Mouse (Mus musculus): ENCODE measurements around the gene Sugp2. TPM values are rescaled to one million over a fixed set of nuclear protein-coding genes. Genes with fewer than 3 reads are reported as not detected.
A peak's percentile ranks its signal among the peaks of the same experiment; 100 is the strongest.

Sugp2 gene
- polyA plus RNA-seq (2015; fragmentation: Nextera tagmentation; extraction: Ambion mirVana): 25.7 and 28.1 TPM in 2 replicates

- Histone ChIP-seq H3K4me1 (ENCODE audit: control insufficient read depth, insufficient read depth, low read length) (peaks cover 14% of the 10 kb centered on the region), H3K4me2 (ENCODE audit: low read depth, low read length) (peak within 1 kb of the TSS; percentile 90), H3K27me3 (ENCODE audit: control insufficient read depth, insufficient read depth, low read length) (no peaks in the 10 kb centered on the region), H3K36me3 (ENCODE audit: control insufficient read depth, insufficient read depth) (peaks cover 16% of the 10 kb centered on the region), H3K4me3 (ENCODE audit: low read length) (peak within 1 kb of the TSS; percentile 77), H3K9me3 (replicated peaks; ENCODE audit: control insufficient read depth, low read length) (no peaks in the 10 kb centered on the region), H3K9ac (ENCODE audit: low read length) (peak within 1 kb of the TSS; percentile 84), H3K27ac (ENCODE audit: low read length) (peak within 1 kb of the TSS; percentile 95)
- WGBS: under 1% methylated on average over 67 of the region's 67 CpGs
- peak; percentile 97 for ATAC-seq (replicated peaks; ENCODE audit: extremely low read depth, insufficient read depth, low FRiP score)
Measured at GRCm38 (mm10) chr8:70234080-70234780, at the start of gene Sugp2, which contains the start of gene Armc6. Gene Sugp2 (plus strand): TSS chr8:70234226. Gene Armc6 (minus strand): TSS chr8:70234466.

- peaks cover 8% of the 10 kb centered on the region for H3K36me3 ChIP-seq (ENCODE audit: control insufficient read depth, insufficient read depth)
- H3K9me3 ChIP-seq (replicated peaks; ENCODE audit: control insufficient read depth, low read length): no peaks in the 10 kb centered on the region
- H3K4me1 ChIP-seq (ENCODE audit: control insufficient read depth, insufficient read depth, low read length): no peaks in the 10 kb centered on the region
- H3K27me3 ChIP-seq (ENCODE audit: control insufficient read depth, insufficient read depth, low read length): no peaks in the 10 kb centered on the region
- no peak for ATAC-seq (replicated peaks; ENCODE audit: extremely low read depth, insufficient read depth, low FRiP score)
- no peak overlapping the region for H3K27ac ChIP-seq (ENCODE audit: low read length)
- no peak overlapping the region for H3K4me3 ChIP-seq (ENCODE audit: low read length)
- 67% methylated on average over 7 of the region's 7 CpGs for WGBS
- no peak overlapping the region for H3K9ac ChIP-seq (ENCODE audit: low read length)
- no peak overlapping the region for H3K4me2 ChIP-seq (ENCODE audit: low read depth, low read length)
Measured at GRCm38 (mm10) chr8:70188707-70189106, 45.3 kb upstream of the Sugp2 start.

- H3K27ac ChIP-seq (ENCODE audit: low read length): no peak overlapping the region
- no peak overlapping the region for H3K4me2 ChIP-seq (ENCODE audit: low read depth, low read length)
- no peak overlapping the region for H3K4me3 ChIP-seq (ENCODE audit: low read length)
- H3K9me3 ChIP-seq (replicated peaks; ENCODE audit: control insufficient read depth, low read length): no peaks in the 10 kb centered on the region
- ATAC-seq (replicated peaks; ENCODE audit: extremely low read depth, insufficient read depth, low FRiP score): no peak
- no peak overlapping the region for H3K9ac ChIP-seq (ENCODE audit: low read length)
- H3K27me3 ChIP-seq (ENCODE audit: control insufficient read depth, insufficient read depth, low read length): no peaks in the 10 kb centered on the region
- H3K4me1 ChIP-seq (ENCODE audit: control insufficient read depth, insufficient read depth, low read length): no peaks in the 10 kb centered on the region
- WGBS: 62% methylated on average over 5 of the region's 5 CpGs
- peaks cover 3% of the 10 kb centered on the region for H3K36me3 ChIP-seq (ENCODE audit: control insufficient read depth, insufficient read depth)
Measured at GRCm38 (mm10) chr8:70193238-70193637, 40.8 kb upstream of the Sugp2 start.

GRCm38 (mm10) chr8:70194191-70194590, 39.8 kb upstream of the Sugp2 start:
- ATAC-seq (replicated peaks; ENCODE audit: extremely low read depth, insufficient read depth, low FRiP score): no peak
- H3K9ac ChIP-seq (ENCODE audit: low read length): no peak overlapping the region
- no peaks in the 10 kb centered on the region for H3K27me3 ChIP-seq (ENCODE audit: control insufficient read depth, insufficient read depth, low read length)
- 79% methylated on average over 3 of the region's 3 CpGs for WGBS
- H3K4me1 ChIP-seq (ENCODE audit: control insufficient read depth, insufficient read depth, low read length): no peaks in the 10 kb centered on the region
- H3K4me3 ChIP-seq (ENCODE audit: low read length): no peak overlapping the region
- no peak overlapping the region for H3K27ac ChIP-seq (ENCODE audit: low read length)
- no peak overlapping the region for H3K4me2 ChIP-seq (ENCODE audit: low read depth, low read length)
- peaks cover 3% of the 10 kb centered on the region for H3K36me3 ChIP-seq (ENCODE audit: control insufficient read depth, insufficient read depth)
- H3K9me3 ChIP-seq (replicated peaks; ENCODE audit: control insufficient read depth, low read length): no peaks in the 10 kb centered on the region

GRCm38 (mm10) chr8:70195762-70196161, 38.3 kb upstream of the Sugp2 start:
- 83% methylated on average over 2 of the region's 2 CpGs for WGBS
- H3K4me2 ChIP-seq (ENCODE audit: low read depth, low read length): no peak overlapping the region
- no peak for ATAC-seq (replicated peaks; ENCODE audit: extremely low read depth, insufficient read depth, low FRiP score)
- no peaks in the 10 kb centered on the region for H3K27me3 ChIP-seq (ENCODE audit: control insufficient read depth, insufficient read depth, low read length)
- no peak overlapping the region for H3K27ac ChIP-seq (ENCODE audit: low read length)
- H3K36me3 ChIP-seq (ENCODE audit: control insufficient read depth, insufficient read depth): peaks cover 3% of the 10 kb centered on the region
- H3K4me1 ChIP-seq (ENCODE audit: control insufficient read depth, insufficient read depth, low read length): peaks cover 8% of the 10 kb centered on the region; the same call in 1 of the 2 replicates
- no peaks in the 10 kb centered on the region for H3K9me3 ChIP-seq (replicated peaks; ENCODE audit: control insufficient read depth, low read length)
- no peak overlapping the region for H3K4me3 ChIP-seq (ENCODE audit: low read length)
- no peak overlapping the region for H3K9ac ChIP-seq (ENCODE audit: low read length)

GRCm38 (mm10) chr8:70197603-70198002, 36.4 kb upstream of the Sugp2 start:
- 57% methylated on average over 7 of the region's 7 CpGs for WGBS
- Histone ChIP-seq H3K9ac (ENCODE audit: low read length) (no peak overlapping the region), H3K27me3 (ENCODE audit: control insufficient read depth, insufficient read depth, low read length) (no peaks in the 10 kb centered on the region), H3K9me3 (replicated peaks; ENCODE audit: control insufficient read depth, low read length) (no peaks in the 10 kb centered on the region), H3K4me2 (ENCODE audit: low read depth, low read length) (no peak overlapping the region), H3K4me3 (ENCODE audit: low read length) (no peak overlapping the region), H3K27ac (ENCODE audit: low read length) (no peak overlapping the region), H3K4me1 (ENCODE audit: control insufficient read depth, insufficient read depth, low read length) (peaks cover 8% of the 10 kb centered on the region; the same call in 1 of the 2 replicates), H3K36me3 (ENCODE audit: control insufficient read depth, insufficient read depth) (no peaks in the 10 kb centered on the region)
- ATAC-seq (replicated peaks; ENCODE audit: extremely low read depth, insufficient read depth, low FRiP score): no peak

GRCm38 (mm10) chr8:70200098-70200681, 33.8 kb upstream of the Sugp2 start:
- Histone ChIP-seq H3K9ac (ENCODE audit: low read length) (no peak overlapping the region), H3K9me3 (replicated peaks; ENCODE audit: control insufficient read depth, low read length) (no peaks in the 10 kb centered on the region), H3K27ac (ENCODE audit: low read length) (0 out of 2 replicates have a peak overlapping the region, but pooled peaks have one; percentile 6), H3K4me1 (ENCODE audit: control insufficient read depth, insufficient read depth, low read length) (peaks cover 8% of the 10 kb centered on the region; the same call in 1 of the 2 replicates), H3K4me2 (ENCODE audit: low read depth, low read length) (no peak overlapping the region), H3K27me3 (ENCODE audit: control insufficient read depth, insufficient read depth, low read length) (no peaks in the 10 kb centered on the region), H3K4me3 (ENCODE audit: low read length) (no peak overlapping the region), H3K36me3 (ENCODE audit: control insufficient read depth, insufficient read depth) (no peaks in the 10 kb centered on the region)
- WGBS: 61% methylated on average over 5 of the region's 5 CpGs
- no peak for ATAC-seq (replicated peaks; ENCODE audit: extremely low read depth, insufficient read depth, low FRiP score)

- no peak overlapping the region for H3K9ac ChIP-seq (ENCODE audit: low read length)
- H3K27me3 ChIP-seq (ENCODE audit: control insufficient read depth, insufficient read depth, low read length): no peaks in the 10 kb centered on the region
- H3K36me3 ChIP-seq (ENCODE audit: control insufficient read depth, insufficient read depth): no peaks in the 10 kb centered on the region
- ATAC-seq (replicated peaks; ENCODE audit: extremely low read depth, insufficient read depth, low FRiP score): no peak
- no peak overlapping the region for H3K4me2 ChIP-seq (ENCODE audit: low read depth, low read length)
- no peaks in the 10 kb centered on the region for H3K9me3 ChIP-seq (replicated peaks; ENCODE audit: control insufficient read depth, low read length)
- H3K4me1 ChIP-seq (ENCODE audit: control insufficient read depth, insufficient read depth, low read length): peaks cover 8% of the 10 kb centered on the region; the same call in 1 of the 2 replicates
- WGBS: 45% methylated on average over 3 of the region's 3 CpGs
- H3K27ac ChIP-seq (ENCODE audit: low read length): no peak overlapping the region
- H3K4me3 ChIP-seq (ENCODE audit: low read length): no peak overlapping the region
Measured at GRCm38 (mm10) chr8:70201417-70201816, 32.6 kb upstream of the Sugp2 start.

- no peak for ATAC-seq (replicated peaks; ENCODE audit: extremely low read depth, insufficient read depth, low FRiP score)
- 77% methylated on average over 4 of the region's 4 CpGs for WGBS
- Histone ChIP-seq H3K36me3 (ENCODE audit: control insufficient read depth, insufficient read depth) (no peaks in the 10 kb centered on the region), H3K4me1 (ENCODE audit: control insufficient read depth, insufficient read depth, low read length) (peaks cover 8% of the 10 kb centered on the region; the same call in 1 of the 2 replicates), H3K9me3 (replicated peaks; ENCODE audit: control insufficient read depth, low read length) (no peaks in the 10 kb centered on the region), H3K4me3 (ENCODE audit: low read length) (no peak overlapping the region), H3K4me2 (ENCODE audit: low read depth, low read length) (no peak overlapping the region), H3K27ac (ENCODE audit: low read length) (no peak overlapping the region), H3K27me3 (ENCODE audit: control insufficient read depth, insufficient read depth, low read length) (no peaks in the 10 kb centered on the region), H3K9ac (ENCODE audit: low read length) (no peak overlapping the region)
Measured at GRCm38 (mm10) chr8:70203072-70203471, 31.0 kb upstream of the Sugp2 start.
